Mouse (Mus musculus) embryonic facial prominence, embryonic 11.5 days (tissue): ENCODE measurements around the gene Plxdc1. TPM values are rescaled to one million over a fixed set of nuclear protein-coding genes. Genes with fewer than 3 reads are reported as not detected.

Experiments
- ATAC-seq: fragments of 200-750 bp; cut with Nextera tagmentation; replicated peaks from 2 replicates; pipeline ENCODE4 v1.8.0; 2017; ENCODE audit warnings: low read depth; ENCODE audit not compliant: insufficient number of reproducible peaks, low FRiP score, low TSS enrichment
- DNase-seq: peaks from one replicate; pipeline ENCODE4 v3.0.0-alpha.2; 2015; ENCODE audit warnings: low spot score
- H3K27ac ChIP-seq: fragments of 300-500 bp; sonication (generic); replicated peaks from 2 replicates; pipeline ENCODE4 v1.5.1; 2014; ENCODE audit warnings: mild to moderate bottlenecking, low read depth, low read length, control low read depth
- H3K27me3 ChIP-seq: fragments of 300-500 bp; sonication (generic); 2 replicates; pipeline ENCODE4 v1.6.1; 2014; ENCODE audit warnings: mild to moderate bottlenecking, low read length, moderate library complexity, mixed read lengths; ENCODE audit not compliant: control insufficient read depth, insufficient read depth
- H3K36me3 ChIP-seq: fragments of 300-500 bp; sonication (generic); replicated peaks from 2 replicates; pipeline ENCODE4 v1.6.1; 2014; ENCODE audit warnings: low read depth, mild to moderate bottlenecking, low read length, moderate library complexity, mixed read lengths; ENCODE audit not compliant: control insufficient read depth, insufficient read depth
- H3K4me1 ChIP-seq: fragments of 300-500 bp; sonication (generic); 2 replicates; pipeline ENCODE4 v1.6.1; 2014; ENCODE audit warnings: low read length, mixed read lengths; ENCODE audit not compliant: control insufficient read depth, insufficient read depth
- H3K4me2 ChIP-seq: fragments of 300-500 bp; sonication (generic); 2 replicates; pipeline ENCODE4 v1.6.1; 2014; ENCODE audit warnings: low read depth, mild to moderate bottlenecking, control low read depth, low read length, moderate library complexity
- H3K4me3 ChIP-seq: fragments of 300-500 bp; sonication (generic); 2 replicates; pipeline ENCODE4 v1.5.1; 2014; ENCODE audit warnings: low read depth, low read length, control low read depth
- H3K9ac ChIP-seq: fragments of 300-500 bp; sonication (generic); replicated peaks from 2 replicates; pipeline ENCODE4 v1.6.1; 2014; ENCODE audit warnings: mild to moderate bottlenecking, control low read depth, low read length
- H3K9me3 ChIP-seq: fragments of 300-500 bp; sonication (generic); replicated peaks from 2 replicates; pipeline ENCODE4 v1.6.1; 2016; ENCODE audit warnings: mild to moderate bottlenecking, low read length, inconsistent platforms, mixed read lengths; ENCODE audit not compliant: control insufficient read depth
- WGBS: fragments of 180-500 bp; shearing (Covaris S2); extraction: QIAGEN DNeasy Blood & Tissue Kit; methylation state at CpG from one replicate; pipeline ENCODE4 v1.1.7; 2014; 5-methylcytosine and 5-hydroxymethylcytosine counted together
- polyA plus RNA-seq: library from polyadenylated mRNA; unstranded; fragments of >200 nt; fragmentation: Nextera tagmentation; extraction: Ambion mirVana; gene quantifications from 2 replicates; pipeline ENCODE4 v1.2.1, GENCODE M21; 2014

Plxdc1 gene
- polyA plus RNA-seq, result 0.11 and 0.17 TPM in 2 replicates

DNA sequence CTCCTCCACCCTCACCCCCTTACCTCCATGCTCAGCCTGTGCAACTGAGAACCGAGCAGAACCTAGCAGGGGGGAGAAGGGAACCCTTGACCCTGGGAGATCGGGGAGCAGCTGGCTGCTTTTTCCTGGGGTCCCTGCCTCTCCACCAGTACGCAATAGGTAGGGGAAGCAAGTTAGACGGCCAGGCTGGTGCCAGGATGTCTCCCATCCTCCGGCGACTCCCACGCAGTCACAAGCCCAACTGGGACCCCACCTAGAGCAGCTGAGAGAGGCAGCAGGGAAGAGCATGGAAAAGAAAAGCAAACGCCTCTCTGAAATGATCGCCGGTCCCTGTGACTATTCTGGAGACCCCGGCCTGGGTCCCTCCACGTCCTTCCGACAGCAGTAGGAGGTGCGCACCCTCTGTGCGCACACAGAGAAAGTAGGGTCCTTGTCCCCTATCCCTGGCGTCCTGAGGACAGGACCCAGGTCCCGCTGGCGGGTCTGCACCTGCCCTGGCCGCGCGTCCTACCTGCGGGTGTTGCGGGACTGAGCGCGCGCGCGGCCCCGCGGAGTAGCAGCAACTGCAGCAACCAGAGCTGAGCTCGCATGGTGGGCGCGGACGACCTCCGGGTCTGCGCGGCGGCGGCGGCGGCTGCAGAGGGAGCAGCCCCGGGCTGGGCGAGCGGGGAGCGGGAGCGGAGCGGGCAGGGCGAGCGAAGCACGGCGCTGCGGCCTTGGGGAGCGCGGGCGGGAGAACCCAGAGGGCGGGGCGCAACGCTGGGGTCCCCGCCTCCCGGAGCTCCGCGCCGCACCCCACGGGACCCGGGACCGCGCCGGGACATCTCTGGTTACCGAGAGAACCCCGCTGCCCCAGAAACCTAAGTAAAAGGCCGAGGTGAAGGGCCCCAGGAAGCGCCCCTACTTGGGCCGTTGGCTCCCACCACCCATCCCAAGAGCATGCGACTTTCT lies at the start of gene Plxdc1:
Gene Plxdc1 (minus strand): TSS at position 718 of the 951 bp plus-strand sequence.
- no peaks in the 10 kb centered on the region for H3K9me3 ChIP-seq
- H3K27ac ChIP-seq, result no peak within 1 kb of the TSS
- peak; percentile 43 for DNase-seq
- H3K4me2 ChIP-seq, result peak within 1 kb of the TSS; percentile 85
- peaks cover 25% of the 10 kb centered on the region for H3K27me3 ChIP-seq
- no peaks in the 10 kb centered on the region for H3K36me3 ChIP-seq
- peak within 1 kb of the TSS; percentile 61 for H3K9ac ChIP-seq
- 3% methylated on average over 55 of the region's 74 CpGs for WGBS
- peak within 1 kb of the TSS; percentile 75 for H3K4me3 ChIP-seq
- no peak for ATAC-seq
- H3K4me1 ChIP-seq, result no peaks in the 10 kb centered on the region

DNA sequence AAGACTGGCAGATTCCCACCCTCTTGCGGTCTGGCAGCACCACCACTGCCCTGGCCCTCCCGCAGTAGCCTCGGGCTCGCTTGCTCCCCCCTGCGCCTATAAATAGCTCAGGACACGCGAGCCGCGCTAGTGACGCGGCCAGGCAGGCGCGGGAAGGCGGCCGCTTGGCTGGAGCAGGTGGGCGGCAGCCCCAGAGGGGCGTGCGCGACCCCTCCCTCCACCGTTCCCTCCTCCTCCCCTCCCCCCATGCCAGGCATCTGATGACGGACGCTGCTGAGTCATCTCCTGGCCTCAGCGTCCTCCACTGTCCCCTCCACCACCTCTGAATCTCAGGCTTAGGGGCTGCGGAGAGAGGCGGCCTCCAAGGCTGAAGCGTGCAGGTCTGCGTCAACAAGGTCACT lies 49.7 kb upstream of the Plxdc1 start:
- Histone ChIP-seq H3K36me3 (no peaks in the 10 kb centered on the region; the same call in 1 of the 2 replicates), H3K4me1 (peaks cover 4% of the 10 kb centered on the region), H3K4me3 (peak overlapping the region; percentile 25), H3K9me3 (no peaks in the 10 kb centered on the region), H3K27ac (no peak overlapping the region), H3K9ac (peak overlapping the region; percentile 53), H3K4me2 (peak overlapping the region; percentile 74), H3K27me3 (peaks cover 5% of the 10 kb centered on the region)
- peak; percentile 25; the same call in 1 of the 2 replicates for ATAC-seq
- WGBS, result under 1% methylated on average over 21 of the region's 27 CpGs
- peak; percentile 60 for DNase-seq

DNA sequence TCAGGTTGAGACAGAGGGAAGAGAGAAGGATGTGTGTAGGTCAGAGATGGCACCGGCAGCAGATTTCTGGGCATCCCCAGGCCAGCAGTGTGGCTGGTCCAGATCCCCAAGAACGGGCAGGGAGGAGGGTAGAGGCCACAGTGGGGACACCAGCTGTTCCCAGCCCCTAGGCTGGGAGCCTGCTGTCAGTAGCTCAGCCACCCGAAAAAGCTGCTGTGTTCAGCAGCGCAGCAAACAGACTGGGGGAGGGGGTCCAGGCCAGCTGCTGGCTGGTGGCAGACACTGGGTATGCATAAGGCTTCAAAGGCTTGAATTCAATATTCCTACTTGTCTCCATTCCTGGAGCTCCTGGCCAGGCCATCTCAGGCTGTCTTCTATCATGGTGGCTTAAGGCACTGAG lies 48.6 kb upstream of the Plxdc1 start:
- Histone ChIP-seq H3K9ac (no peak overlapping the region), H3K4me3 (no peak overlapping the region), H3K36me3 (no peaks in the 10 kb centered on the region; the same call in 1 of the 2 replicates), H3K27ac (no peak overlapping the region), H3K4me1 (peaks cover 4% of the 10 kb centered on the region), H3K27me3 (peaks cover 5% of the 10 kb centered on the region), H3K4me2 (no peak overlapping the region), H3K9me3 (no peaks in the 10 kb centered on the region)
- ATAC-seq (0 out of 2 replicates have a peak, but pooled peaks have one; percentile 19), DNase-seq (peak; percentile 39)
- WGBS, result 26% methylated on average over 4 of the region's 4 CpGs

DNA sequence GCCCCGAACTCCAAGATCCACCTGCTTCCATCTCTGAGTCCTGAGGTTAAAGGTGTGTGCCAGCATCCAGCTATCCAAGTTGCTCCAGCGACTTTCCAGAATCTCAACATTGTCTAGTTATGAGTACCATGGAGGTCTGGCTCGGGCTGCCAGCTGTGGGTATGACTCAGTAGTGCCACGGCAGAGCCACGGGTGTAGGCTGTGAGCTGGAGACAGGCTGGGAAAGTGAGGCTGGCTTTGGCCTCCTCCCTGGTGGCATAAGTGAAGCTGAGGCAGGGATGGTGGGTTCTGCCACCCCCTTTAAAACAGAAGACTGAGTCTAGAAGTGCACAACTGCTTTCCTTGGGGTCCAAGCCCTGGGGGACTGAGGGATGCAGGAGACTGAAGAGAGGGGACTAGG lies 47.8 kb upstream of the Plxdc1 start:
- DNase-seq (no peak), ATAC-seq (no peak)
- no peaks in the 10 kb centered on the region for H3K9me3 ChIP-seq
- WGBS, result 80% methylated on average over 5 of the region's 5 CpGs
- no peak overlapping the region for H3K4me3 ChIP-seq
- no peak overlapping the region for H3K4me2 ChIP-seq
- no peak overlapping the region for H3K9ac ChIP-seq
- peaks cover 4% of the 10 kb centered on the region for H3K4me1 ChIP-seq
- no peak overlapping the region for H3K27ac ChIP-seq
- H3K27me3 ChIP-seq, result peaks cover 5% of the 10 kb centered on the region
- peaks cover 5% of the 10 kb centered on the region for H3K36me3 ChIP-seq

DNA sequence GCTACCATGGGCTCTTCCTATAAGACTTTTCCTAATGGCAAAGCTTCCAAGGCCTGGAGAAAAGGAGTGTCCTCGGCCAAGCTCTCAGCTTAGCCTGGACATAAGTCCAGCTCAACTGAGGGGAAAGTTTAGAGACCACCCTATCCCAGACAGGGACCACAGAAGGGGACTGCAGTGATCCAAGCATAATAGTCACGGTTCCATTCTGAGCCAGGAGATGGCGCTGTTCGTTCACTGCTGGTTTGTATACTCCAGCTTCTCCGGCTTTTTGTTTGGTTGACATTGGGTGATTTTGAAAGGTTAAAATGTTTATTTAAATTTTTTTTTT lies 45.2 kb upstream of the Plxdc1 start:
- ATAC-seq, result 0 out of 2 replicates have a peak, but pooled peaks have one; percentile 46
- Histone ChIP-seq H3K4me1 (peaks cover 4% of the 10 kb centered on the region), H3K4me2 (no peak overlapping the region), H3K36me3 (peaks cover 9% of the 10 kb centered on the region), H3K4me3 (no peak overlapping the region), H3K9me3 (no peaks in the 10 kb centered on the region), H3K27me3 (peaks cover 2% of the 10 kb centered on the region), H3K9ac (no peak overlapping the region), H3K27ac (no peak overlapping the region)
- peak; percentile 92 for DNase-seq
- 9% methylated on average over 5 of the region's 5 CpGs for WGBS

DNA sequence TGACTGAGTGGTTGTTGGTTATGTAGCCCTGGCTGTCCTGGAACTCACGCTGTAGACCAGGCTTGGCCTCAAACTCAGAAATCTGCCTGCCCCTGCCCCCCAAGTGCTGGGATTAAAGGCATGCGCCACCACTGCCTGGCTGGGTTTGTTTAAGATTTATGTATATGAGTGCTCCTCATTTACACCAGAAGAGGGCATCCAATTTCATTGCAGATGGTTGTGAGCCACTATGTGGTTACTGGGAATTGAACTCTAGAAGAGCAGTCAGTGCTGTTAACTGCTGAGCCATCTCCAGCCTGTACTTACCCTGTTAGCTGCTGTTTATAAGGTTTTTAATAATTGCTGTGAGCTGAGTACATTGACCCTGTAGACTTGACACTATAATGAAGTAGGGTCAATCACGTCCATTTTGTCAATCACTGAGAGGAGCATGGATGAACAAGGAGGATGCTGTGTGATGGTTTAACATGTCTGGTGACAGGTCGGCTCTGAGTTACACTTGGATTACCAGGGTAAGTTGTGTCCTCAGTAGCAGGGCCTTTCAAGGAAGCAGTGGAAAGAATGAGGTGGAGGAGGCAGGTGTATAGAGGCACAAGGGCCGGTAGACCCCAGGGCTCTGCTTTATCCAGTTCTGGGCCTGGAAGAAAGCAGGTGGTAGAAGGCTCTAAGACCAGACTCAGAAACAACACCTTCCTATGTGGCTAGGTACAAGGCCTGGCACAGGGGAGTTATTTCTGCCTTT lies 44.6 kb upstream of the Plxdc1 start:
- Histone ChIP-seq H3K9me3 (no peaks in the 10 kb centered on the region), H3K27ac (no peak overlapping the region), H3K4me3 (no peak overlapping the region), H3K9ac (no peak overlapping the region), H3K36me3 (peaks cover 9% of the 10 kb centered on the region), H3K4me2 (no peak overlapping the region), H3K4me1 (peaks cover 4% of the 10 kb centered on the region), H3K27me3 (no peaks in the 10 kb centered on the region; the same call in 1 of the 2 replicates)
- WGBS, result 49% methylated on average over 5 of the region's 5 CpGs
- no peak for DNase-seq
- ATAC-seq, result no peak

DNA sequence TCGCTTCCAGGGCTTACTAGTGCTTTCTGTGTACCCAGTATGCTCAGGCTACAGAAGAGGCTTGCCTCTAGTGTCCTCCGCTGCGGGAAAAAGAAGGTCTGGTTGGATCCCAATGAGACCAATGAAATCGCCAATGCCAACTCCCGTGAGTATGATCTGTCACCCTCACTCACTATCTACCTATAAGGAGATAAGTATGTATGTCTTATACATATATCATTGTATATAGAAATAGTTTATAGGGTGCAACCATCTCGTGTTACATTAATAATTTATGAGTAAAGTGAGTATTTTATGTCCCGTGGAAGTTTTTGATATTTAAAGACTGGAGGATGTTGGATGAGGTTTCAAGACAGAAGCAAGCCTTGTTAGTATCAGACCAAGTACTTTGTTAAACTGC lies 41.5 kb upstream of the Plxdc1 start:
- peak overlapping the region; percentile 74 for H3K4me2 ChIP-seq
- H3K9ac ChIP-seq, result peak overlapping the region; percentile 99
- no peaks in the 10 kb centered on the region for H3K9me3 ChIP-seq
- peaks cover 3% of the 10 kb centered on the region; the same call in 1 of the 2 replicates for H3K4me1 ChIP-seq
- no peaks in the 10 kb centered on the region for H3K27me3 ChIP-seq
- H3K36me3 ChIP-seq, result peaks cover 9% of the 10 kb centered on the region
- DNase-seq (no peak), ATAC-seq (no peak)
- no peak overlapping the region for H3K27ac ChIP-seq
- 26% methylated on average over 7 of the region's 7 CpGs for whole genome bisulfite sequencing
- peak overlapping the region; percentile 99 for H3K4me3 ChIP-seq
